Comparison of ENCODE assay signal across 17 mouse cellular contexts in the genomic region with DNA sequence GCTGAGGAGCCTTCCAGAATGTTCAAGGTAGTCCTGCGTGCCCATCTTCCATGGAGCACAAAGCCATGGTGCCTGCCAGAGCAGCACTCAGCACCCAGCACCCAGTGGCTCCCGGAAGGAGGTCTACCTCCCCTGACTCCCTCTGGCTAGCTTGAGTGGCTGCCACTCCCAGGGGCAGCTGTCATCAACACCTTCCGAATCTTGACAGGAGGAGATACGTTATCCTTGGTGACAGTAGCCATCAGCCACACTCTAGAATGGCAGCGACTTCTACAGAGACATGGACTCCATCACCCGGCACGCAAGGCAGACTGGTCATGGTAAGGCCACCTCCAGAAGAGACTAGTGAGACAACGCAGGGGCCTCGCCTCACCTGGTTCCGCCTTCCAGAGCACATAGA. TPM values are rescaled to one million over a fixed set of nuclear protein-coding genes. Genes with fewer than 3 reads are reported as not detected.
"Had no signal": no experiment of that assay in that cellular context is flagged by ENCODE, and none has a peak within 500 bp of the region (broad histone marks: within the 10 kb centered on the region; RNA-seq: fewer than 3 reads in every experiment).

No protein-coding gene starts in this region.

- H3K4me3 ChIP-seq: limb, embryonic 10.5 days; liver, embryonic 15.5 days; midbrain, embryonic 10.5 days; myocyte; neural tube, embryonic 15.5 days had no signal

- H3K9ac ChIP-seq: liver, embryonic 15.5 days; lung, embryonic 14.5 days; neural tube, embryonic 15.5 days had no signal

- H3K27ac ChIP-seq: kidney, postnatal 0 days; limb, embryonic 10.5 days; liver, embryonic 15.5 days; midbrain, embryonic 10.5 days; neural tube, embryonic 15.5 days had no signal

- DNase-seq: kidney, postnatal 36 days; lung, embryonic 14.5 days; lung, postnatal 10 days; lung, postnatal 4 days; midbrain, embryonic 14.5 days; right cerebral cortex, adult 18-20 months; right cerebral cortex, postnatal 25 days had no signal

- H3K9me3 ChIP-seq: limb, embryonic 10.5 days; liver, embryonic 15.5 days; neural tube, embryonic 15.5 days had no signal

- H3K4me1 ChIP-seq: liver, embryonic 15.5 days; neural tube, embryonic 15.5 days had no signal

- H3K36me3 ChIP-seq: limb, embryonic 10.5 days; liver, embryonic 15.5 days; midbrain, embryonic 10.5 days; neural tube, embryonic 15.5 days had no signal

- H3K27me3 ChIP-seq: liver, embryonic 15.5 days; neural tube, embryonic 15.5 days had no signal

- H3K4me2 ChIP-seq: liver, embryonic 11.5 days; liver, embryonic 15.5 days; lung, embryonic 14.5 days; neural tube, embryonic 15.5 days had no signal

RNA-seq across cellular contexts. Expression of a gene that starts 6.3 kb away (rescaled TPM):
- polyA plus RNA-seq: small intestine, adult 2 months had no signal

RNA-seq across cellular contexts. Expression of a gene that starts 46.2 kb away (rescaled TPM):
- polyA plus RNA-seq: kidney, postnatal 0 days; limb, embryonic 10.5 days; midbrain, embryonic 10.5 days; midbrain, embryonic 14.5 days; myocyte; neural tube, embryonic 11.5 days; stomach, embryonic 16.5 days had no signal
